Mouse (Mus musculus): ENCODE data around the gene Fxyd2.

- TF ChIP-seq CTCF (IDR thresholded peaks at IDR 0.05; ENCODE audit: borderline replicate concordance, control insufficient read depth, extremely low read depth, insufficient read depth, low read length, poor library complexity) = no peak
- no peak for TF ChIP-seq POLR2A (IDR thresholded peaks at IDR 0.05; ENCODE audit: control insufficient read depth, extremely low read depth, insufficient read depth, low read length, poor library complexity)
Measured at GRCm38 (mm10) chr9:45368341-45368901, 31.0 kb upstream of the Fxyd2 start.
